Comparison of ENCODE assay signal across 14 mouse cellular contexts in genomic region chr17:87405576-87405975, GRCm38 (mm10). TPM values are rescaled to one million over a fixed set of nuclear protein-coding genes. Genes with fewer than 3 reads are reported as not detected.
DNase-seq lines count a peak whose midpoint lies in the region; ATAC-seq lines count a peak whose summit lies in the region.
"Had no signal": no experiment of that assay in that cellular context is flagged by ENCODE, and none has a peak within 500 bp of the region (broad histone marks: within the 10 kb centered on the region; RNA-seq: fewer than 3 reads in every experiment).

No protein-coding gene starts in this region.

- no peak overlapping the region for H3K4me2 ChIP-seq in embryonic facial prominence, embryonic 11.5 days (ENCODE audit: low read depth, low read length)
- no peak overlapping the region for H3K4me2 ChIP-seq in midbrain, embryonic 11.5 days
- no peak overlapping the region for H3K4me2 ChIP-seq in midbrain, embryonic 13.5 days (replicated peaks)
- no peak overlapping the region for H3K4me2 ChIP-seq in liver, embryonic 15.5 days
- H3K4me2 ChIP-seq: heart, embryonic 13.5 days; midbrain, embryonic 15.5 days had no signal

- no peak for ATAC-seq in embryonic facial prominence, embryonic 11.5 days (replicated peaks; ENCODE audit: insufficient number of reproducible peaks, low FRiP score, low TSS enrichment, low read depth)
- no peak for ATAC-seq in midbrain, embryonic 11.5 days (ENCODE audit: low FRiP score)
- ATAC-seq in midbrain, embryonic 13.5 days: no peak
- ATAC-seq in liver, embryonic 15.5 days (ENCODE audit: insufficient read depth): peak; percentile 28; the same call in 1 of the 2 replicates
- ATAC-seq: hindbrain, embryonic 16.5 days; midbrain, embryonic 15.5 days had no signal

- intact Hi-C loops in left cerebral cortex, postnatal 10 days (cut with DNase I): no loop called here

- no peaks in the 10 kb centered on the region for H3K27me3 ChIP-seq in embryonic facial prominence, embryonic 11.5 days (ENCODE audit: control insufficient read depth, insufficient read depth, low read length)
- H3K27me3 ChIP-seq in embryonic facial prominence, embryonic 10.5 days (replicated peaks; ENCODE audit: low read depth, poor library complexity, severe bottlenecking): no peaks in the 10 kb centered on the region
- H3K27me3 ChIP-seq in midbrain, embryonic 11.5 days (ENCODE audit: control insufficient read depth, insufficient read depth, low read length): no peaks in the 10 kb centered on the region
- no peaks in the 10 kb centered on the region for H3K27me3 ChIP-seq in midbrain, embryonic 13.5 days
- no peaks in the 10 kb centered on the region for H3K27me3 ChIP-seq in liver, embryonic 15.5 days
- H3K27me3 ChIP-seq: heart, embryonic 13.5 days; midbrain, embryonic 15.5 days had no signal

- no peaks in the 10 kb centered on the region for H3K9me3 ChIP-seq in embryonic facial prominence, embryonic 11.5 days (replicated peaks; ENCODE audit: control insufficient read depth, low read length)
- H3K9me3 ChIP-seq in embryonic facial prominence, embryonic 10.5 days: no peaks in the 10 kb centered on the region
- no peaks in the 10 kb centered on the region for H3K9me3 ChIP-seq in midbrain, embryonic 11.5 days (ENCODE audit: control insufficient read depth, low read length)
- no peaks in the 10 kb centered on the region for H3K9me3 ChIP-seq in midbrain, embryonic 13.5 days
- H3K9me3 ChIP-seq in liver, embryonic 15.5 days (replicated peaks): no peaks in the 10 kb centered on the region
- H3K9me3 ChIP-seq: heart, embryonic 13.5 days; midbrain, embryonic 15.5 days had no signal

- DNase-seq in embryonic facial prominence, embryonic 11.5 days (ENCODE audit: low spot score): peak; percentile 18
- DNase-seq in embryonic facial prominence, embryonic 10.5 days (ENCODE audit: low spot score): no peak
- DNase-seq in midbrain, embryonic 11.5 days (ENCODE audit: low spot score, missing footprints): peak; percentile 75
- peak; percentile 51 for DNase-seq in skeletal muscle tissue, adult 2 months (ENCODE audit: low read depth, low spot score)
- DNase-seq in urinary bladder, postnatal 4 days (ENCODE audit: low spot score in 2 of 2): no peak
- DNase-seq in left cerebral cortex, postnatal 10 days (ENCODE audit: extremely low spot score in 1 of 2, low spot score in 2 of 2): no peak
- DNase-seq: kidney, postnatal 25 days had no signal

- no peaks in the 10 kb centered on the region for H3K4me1 ChIP-seq in embryonic facial prominence, embryonic 11.5 days (ENCODE audit: control insufficient read depth, insufficient read depth, low read length)
- H3K4me1 ChIP-seq in embryonic facial prominence, embryonic 10.5 days: no peaks in the 10 kb centered on the region
- H3K4me1 ChIP-seq in midbrain, embryonic 11.5 days (ENCODE audit: control insufficient read depth, insufficient read depth, low read length): no peaks in the 10 kb centered on the region
- no peaks in the 10 kb centered on the region for H3K4me1 ChIP-seq in midbrain, embryonic 13.5 days (replicated peaks)
- H3K4me1 ChIP-seq in liver, embryonic 15.5 days (replicated peaks): no peaks in the 10 kb centered on the region
- H3K4me1 ChIP-seq: heart, embryonic 13.5 days; midbrain, embryonic 15.5 days had no signal

- no peaks in the 10 kb centered on the region for H3K36me3 ChIP-seq in embryonic facial prominence, embryonic 11.5 days (replicated peaks; ENCODE audit: control insufficient read depth, insufficient read depth, low read depth, low read length)
- H3K36me3 ChIP-seq in embryonic facial prominence, embryonic 10.5 days (replicated peaks): no peaks in the 10 kb centered on the region
- no peaks in the 10 kb centered on the region for H3K36me3 ChIP-seq in midbrain, embryonic 11.5 days (ENCODE audit: control insufficient read depth, insufficient read depth, low read length)
- H3K36me3 ChIP-seq in midbrain, embryonic 13.5 days: no peaks in the 10 kb centered on the region
- H3K36me3 ChIP-seq in liver, embryonic 15.5 days (replicated peaks): no peaks in the 10 kb centered on the region
- H3K36me3 ChIP-seq: heart, embryonic 13.5 days; midbrain, embryonic 15.5 days had no signal

- 65% methylated on average over 11 of the region's 11 CpGs for WGBS in embryonic facial prominence, embryonic 11.5 days
- WGBS in embryonic facial prominence, embryonic 10.5 days: 71% methylated on average over 11 of the region's 11 CpGs
- WGBS in midbrain, embryonic 11.5 days: 78% methylated on average over 11 of the region's 11 CpGs
- WGBS in midbrain, embryonic 13.5 days: 80% methylated on average over 11 of the region's 11 CpGs
- WGBS in liver, embryonic 15.5 days (ENCODE audit: insufficient replicate concordance): 44% methylated on average over 11 of the region's 11 CpGs

- no peak overlapping the region for H3K9ac ChIP-seq in embryonic facial prominence, embryonic 11.5 days (replicated peaks; ENCODE audit: low read length)
- no peak overlapping the region for H3K9ac ChIP-seq in midbrain, embryonic 11.5 days (ENCODE audit: low read length)
- H3K9ac ChIP-seq in midbrain, embryonic 13.5 days (replicated peaks): no peak overlapping the region
- H3K9ac ChIP-seq in liver, embryonic 15.5 days: no peak overlapping the region
- H3K9ac ChIP-seq: heart, embryonic 13.5 days; midbrain, embryonic 15.5 days had no signal

- no peak overlapping the region for H3K27ac ChIP-seq in embryonic facial prominence, embryonic 11.5 days (replicated peaks; ENCODE audit: low read depth, low read length)
- H3K27ac ChIP-seq in embryonic facial prominence, embryonic 10.5 days (replicated peaks): no peak overlapping the region
- H3K27ac ChIP-seq in midbrain, embryonic 11.5 days (ENCODE audit: low read depth, low read length): no peak overlapping the region
- no peak overlapping the region for H3K27ac ChIP-seq in midbrain, embryonic 13.5 days
- H3K27ac ChIP-seq in liver, embryonic 15.5 days (replicated peaks): no peak overlapping the region
- H3K27ac ChIP-seq: heart, embryonic 13.5 days; midbrain, embryonic 15.5 days had no signal

- H3K4me3 ChIP-seq in embryonic facial prominence, embryonic 11.5 days (ENCODE audit: low read depth, low read length): no peak overlapping the region
- no peak overlapping the region for H3K4me3 ChIP-seq in embryonic facial prominence, embryonic 10.5 days
- no peak overlapping the region for H3K4me3 ChIP-seq in midbrain, embryonic 11.5 days (ENCODE audit: low read depth, low read length)
- H3K4me3 ChIP-seq in midbrain, embryonic 13.5 days (replicated peaks): no peak overlapping the region
- H3K4me3 ChIP-seq in liver, embryonic 15.5 days (replicated peaks): no peak overlapping the region
- H3K4me3 ChIP-seq: heart, embryonic 13.5 days; midbrain, embryonic 15.5 days had no signal

RNA-seq across cellular contexts. Expression of gene Stpg4, which starts 22.0 kb away (rescaled TPM):
- not detected in 2 replicates for polyA plus RNA-seq in embryonic facial prominence, embryonic 11.5 days (2014; fragmentation: Nextera tagmentation; extraction: Ambion mirVana)
- not detected in 2 replicates for polyA plus RNA-seq in embryonic facial prominence, embryonic 10.5 days (2016; fragmentation: Nextera tagmentation; extraction: Ambion mirVana)
- not detected in 2 replicates for polyA plus RNA-seq in midbrain, embryonic 11.5 days (2014; fragmentation: Nextera tagmentation; extraction: Ambion mirVana)
- polyA plus RNA-seq in midbrain, embryonic 13.5 days (2015; fragmentation: Nextera tagmentation; extraction: Ambion mirVana): 0.37 TPM in 1 of 2 replicates, not detected in the other
- polyA plus RNA-seq in liver, embryonic 15.5 days (2015; fragmentation: Nextera tagmentation; extraction: Ambion mirVana): not detected in 2 replicates
- total RNA-seq in left cerebral cortex, postnatal 10 days (2021): under 1 TPM in 1 of 2 experiments, not detected in 1; 0.56 TPM
- total RNA-seq: left cerebral cortex, postnatal 36 days had no signal
- polyA plus RNA-seq: stomach, embryonic 14.5 days had no signal

RNA-seq across cellular contexts. Expression of gene Calm2, which starts 41.2 kb away (rescaled TPM):
- polyA plus RNA-seq in embryonic facial prominence, embryonic 11.5 days (2014; fragmentation: Nextera tagmentation; extraction: Ambion mirVana): 1,261 and 1,315 TPM in 2 replicates
- 1,075 and 1,119 TPM in 2 replicates for polyA plus RNA-seq in embryonic facial prominence, embryonic 10.5 days (2016; fragmentation: Nextera tagmentation; extraction: Ambion mirVana)
- polyA plus RNA-seq in midbrain, embryonic 11.5 days (2014; fragmentation: Nextera tagmentation; extraction: Ambion mirVana): 1,326 and 1,445 TPM in 2 replicates
- polyA plus RNA-seq in midbrain, embryonic 13.5 days (2015; fragmentation: Nextera tagmentation; extraction: Ambion mirVana): 1,571 and 1,689 TPM in 2 replicates
- polyA plus RNA-seq in liver, embryonic 15.5 days (2015; fragmentation: Nextera tagmentation; extraction: Ambion mirVana): 306 and 329 TPM in 2 replicates
- total RNA-seq in left cerebral cortex, postnatal 10 days (2021): 1,000 to 10,000 TPM; 2,409 to 2,430 TPM

Comparison
In these comparisons a context has a peak if more than half of its experiments do, and no peak if none do; other contexts are left out.
1. DNase-seq: peak in embryonic facial prominence, embryonic 11.5 days (single experiment), midbrain, embryonic 11.5 days (single experiment) and skeletal muscle tissue, adult 2 months (single experiment); none in embryonic facial prominence, embryonic 10.5 days (single experiment), urinary bladder, postnatal 4 days (0 of 2) and left cerebral cortex, postnatal 10 days (0 of 2).